Mouse (Mus musculus) spleen, embryonic (tissue): ENCODE data around the gene Prpsap2.

Source experiments
- CTCF ChIA-PET: fragments of 350-600 bp; sonication (Branson Sonifier 250); formaldehyde crosslinking; loops from one replicate; lab custom pipeline; 2022; lab: Charles Lee

Gene Prpsap2

GRCm38 (mm10) chr11:61715130-61715529 is 46.8 kb downstream of the Prpsap2 start:
- CTCF ChIA-PET: interaction anchor here (0.6 kb wide), 2 partner anchors 1139 to 1712 kb away, joined by 3 to 4 read pairs; no protein-coding TSS in a partner anchor

GRCm38 (mm10) chr11:61714346-61715117 is 47.4 kb downstream of the Prpsap2 start:
- CTCF ChIA-PET: interaction anchor here (0.5 to 0.9 kb wide), 4 partner anchors 39 to 500 kb away, joined by 3 read pairs; no protein-coding TSS in a partner anchor

GRCm38 (mm10) chr11:61713157-61713855 is 48.6 kb downstream of the Prpsap2 start:
- CTCF ChIA-PET: no interaction called here

GRCm38 (mm10) chr11:61708928-61709327 is 53.0 kb downstream of the Prpsap2 start:
- CTCF ChIA-PET: interaction anchor here (0.9 kb wide), 1 partner anchor 17 kb away, joined by 3 read pairs; no protein-coding TSS in a partner anchor

GRCm38 (mm10) chr11:61706232-61706631 is 55.7 kb downstream of the Prpsap2 start:
- CTCF ChIA-PET: no interaction called here

- CTCF ChIA-PET: no interaction called here
Measured at GRCm38 (mm10) chr11:61705581-61705980, 56.3 kb downstream of the Prpsap2 start.

GRCm38 (mm10) chr11:61702494-61702893 is 59.4 kb downstream of the Prpsap2 start:
- CTCF ChIA-PET: interaction anchor here (1.1 kb wide), 1 partner anchor 73 kb away, joined by 3 read pairs; no protein-coding TSS in a partner anchor

- CTCF ChIA-PET: interaction anchor here (0.6 to 1.1 kb wide), 2 partner anchors 72 to 186 kb away, joined by 3 to 15 read pairs; no protein-coding TSS in a partner anchor
Measured at GRCm38 (mm10) chr11:61701696-61702095, 60.2 kb downstream of the Prpsap2 start.

- CTCF ChIA-PET: no interaction called here
Measured at GRCm38 (mm10) chr11:61699933-61700332, 62.0 kb downstream of the Prpsap2 start.

- CTCF ChIA-PET: interaction anchor here (1.0 kb wide), 1 partner anchor 91 kb away, joined by 3 read pairs; no protein-coding TSS in a partner anchor
Measured at GRCm38 (mm10) chr11:61699460-61699859, 62.4 kb downstream of the Prpsap2 start.

- CTCF ChIA-PET: interaction anchor here (1.0 kb wide), 1 partner anchor 91 kb away, joined by 3 read pairs; no protein-coding TSS in a partner anchor
Measured at GRCm38 (mm10) chr11:61698852-61699251, 63.0 kb downstream of the Prpsap2 start.

- CTCF ChIA-PET: interaction anchor here (1.0 kb wide), 1 partner anchor 16 kb away, joined by 3 read pairs; no protein-coding TSS in a partner anchor
Measured at GRCm38 (mm10) chr11:61692996-61693395, 68.9 kb downstream of the Prpsap2 start.

- CTCF ChIA-PET: interaction anchor here (0.6 kb wide), 1 partner anchor 14 kb away, joined by 6 read pairs; no protein-coding TSS in a partner anchor
Measured at GRCm38 (mm10) chr11:61687595-61687994, 74.3 kb downstream of the Prpsap2 start.

GRCm38 (mm10) chr11:61686906-61687453 is 74.9 kb downstream of the Prpsap2 start:
- CTCF ChIA-PET: no interaction called here

- CTCF ChIA-PET: no interaction called here
Measured at GRCm38 (mm10) chr11:61686141-61686540, 75.7 kb downstream of the Prpsap2 start.

GRCm38 (mm10) chr11:61685119-61685725 is 76.7 kb downstream of the Prpsap2 start:
- CTCF ChIA-PET: no interaction called here

- CTCF ChIA-PET: interaction anchor here (0.6 to 0.9 kb wide), 3 partner anchors 54 to 242 kb away, joined by 3 to 9 read pairs (median 3); no protein-coding TSS in a partner anchor
Measured at GRCm38 (mm10) chr11:61683907-61684731, 77.8 kb downstream of the Prpsap2 start, which contains the start of gene Fam83g. Gene Fam83g, plus strand, starts transcription at chr11:61684091.
